Mouse (Mus musculus) layer of hippocampus, postnatal 36 days (tissue): ENCODE data around the gene Ttll11. TPM values are rescaled to one million over a fixed set of nuclear protein-coding genes. Genes with fewer than 3 reads are reported as not detected.
A peak's percentile ranks its signal among the peaks of the same experiment; 100 is the strongest.

ENCODE experiments used
- DNase-seq, 2 experiments: peaks; one replicate each; pipeline ENCODE4 v3.0.0; 2022
- total RNA-seq, 2 experiments: library from RNA; stranded (reverse); gene quantifications; 2 replicates each; pipeline ENCODE4 v1.2.3; 2021

Gene Ttll11
- total RNA-seq, 2 experiments from 2014 or later = 36.1 to 42.9 TPM

- DNase-seq = no peak
These were observed 160.8 kb downstream of the Ttll11 start for GRCm38 (mm10) chr2:35818883-35819282.

GRCm38 (mm10) chr2:35816056-35816661 is 163.6 kb downstream of the Ttll11 start:
- no peak for DNase-seq

GRCm38 (mm10) chr2:35812561-35812933 is 167.2 kb downstream of the Ttll11 start:
- DNase-seq = no peak

GRCm38 (mm10) chr2:35811801-35812560 is 167.7 kb downstream of the Ttll11 start:
- no peak for DNase-seq

- no peak for DNase-seq
These were observed 169.7 kb downstream of the Ttll11 start for GRCm38 (mm10) chr2:35810027-35810426.

GRCm38 (mm10) chr2:35809141-35809540 is 170.6 kb downstream of the Ttll11 start:
- no peak for DNase-seq

- DNase-seq = no peak
These were observed 173.8 kb downstream of the Ttll11 start for GRCm38 (mm10) chr2:35805881-35806280.

GRCm38 (mm10) chr2:35803095-35803494 is 176.6 kb downstream of the Ttll11 start:
- no peak for DNase-seq

GRCm38 (mm10) chr2:35801759-35802158 is 178.0 kb downstream of the Ttll11 start:
- no peak for DNase-seq

- no peak for DNase-seq
These were observed 180.6 kb downstream of the Ttll11 start for GRCm38 (mm10) chr2:35799073-35799472.

- DNase-seq = no peak
These were observed 181.7 kb downstream of the Ttll11 start for GRCm38 (mm10) chr2:35797998-35798397.

GRCm38 (mm10) chr2:35789362-35790326 is 190.1 kb downstream of the Ttll11 start:
- DNase-seq = no peak

GRCm38 (mm10) chr2:35785877-35786276 is 193.8 kb downstream of the Ttll11 start:
- DNase-seq = no peak

GRCm38 (mm10) chr2:35783368-35783767 is 196.3 kb downstream of the Ttll11 start:
- no peak for DNase-seq

- DNase-seq = no peak
These were observed 200.4 kb downstream of the Ttll11 start for GRCm38 (mm10) chr2:35779266-35779665.

- no peak for DNase-seq
These were observed 202.8 kb downstream of the Ttll11 start for GRCm38 (mm10) chr2:35776935-35777334.

- DNase-seq = no peak
These were observed 204.1 kb downstream of the Ttll11 start for GRCm38 (mm10) chr2:35775651-35776055.

GRCm38 (mm10) chr2:35770541-35770940 is 209.2 kb downstream of the Ttll11 start:
- DNase-seq = no peak

GRCm38 (mm10) chr2:35769398-35769797 is 210.3 kb downstream of the Ttll11 start:
- DNase-seq = no peak

- DNase-seq = peak; percentile 51 to 59
These were observed 211.0 kb downstream of the Ttll11 start for GRCm38 (mm10) chr2:35768538-35769238.

- DNase-seq = peak in 1 of 2 experiments; percentile 18
These were observed 211.7 kb downstream of the Ttll11 start for GRCm38 (mm10) chr2:35767834-35768537.

GRCm38 (mm10) chr2:35764328-35764727 is 215.4 kb downstream of the Ttll11 start:
- no peak for DNase-seq
